Mouse (Mus musculus) kidney, embryonic 14.5 days (tissue): Measurements from ENCODE around the gene Spcs2. TPM values are rescaled to one million over a fixed set of nuclear protein-coding genes. Genes with fewer than 3 reads are reported as not detected.

Experiments
- ATAC-seq: fragments of 200-750 bp; cut with Nextera tagmentation; 2 replicates; pipeline ENCODE4 v1.8.0; 2017; ENCODE audit warnings: moderate number of reproducible peaks, mild to moderate bottlenecking, moderate TSS enrichment, moderate library complexity; ENCODE audit not compliant: low FRiP score, low TSS enrichment
- H3K27ac ChIP-seq: fragments of 300-500 bp; sonication (generic); 2 replicates; pipeline ENCODE4 v1.5.1; 2014; ENCODE audit warnings: low read depth, mild to moderate bottlenecking, low read length, moderate library complexity, mixed read lengths
- H3K27me3 ChIP-seq: fragments of 300-500 bp; sonication (generic); 2 replicates; pipeline ENCODE4 v1.6.1; 2014; ENCODE audit warnings: mild to moderate bottlenecking, low read length; ENCODE audit not compliant: control insufficient read depth, insufficient read depth
- H3K36me3 ChIP-seq: fragments of 300-500 bp; sonication (generic); 2 replicates; pipeline ENCODE4 v1.6.1; 2014; ENCODE audit warnings: low read length, mixed read lengths; ENCODE audit not compliant: control insufficient read depth, insufficient read depth
- H3K4me1 ChIP-seq: fragments of 300-500 bp; sonication (generic); 2 replicates; pipeline ENCODE4 v1.6.1; 2014; ENCODE audit warnings: low read length, mixed read lengths; ENCODE audit not compliant: control insufficient read depth, insufficient read depth
- H3K4me2 ChIP-seq: fragments of 300-500 bp; sonication (generic); replicated peaks from 2 replicates; pipeline ENCODE4 v1.6.1; 2014; ENCODE audit warnings: low read depth, mild to moderate bottlenecking, low read length
- H3K4me3 ChIP-seq: fragments of 300-500 bp; sonication (generic); 2 replicates; pipeline ENCODE4 v1.5.1; 2014; ENCODE audit warnings: mild to moderate bottlenecking, low read length
- H3K9ac ChIP-seq: fragments of 300-500 bp; sonication (generic); 2 replicates; pipeline ENCODE4 v1.6.1; 2014; ENCODE audit warnings: low read depth, mild to moderate bottlenecking, low read length, moderate library complexity
- H3K9me3 ChIP-seq: fragments of 300-500 bp; sonication (generic); 2 replicates; pipeline ENCODE4 v1.6.1; 2016; ENCODE audit warnings: low read length; ENCODE audit not compliant: control insufficient read depth
- whole genome bisulfite sequencing: fragments of 180-500 bp; shearing (Covaris S2); extraction: QIAGEN DNeasy Blood & Tissue Kit; methylation state at CpG from one replicate; pipeline ENCODE4 v1.1.7; 2014; 5-methylcytosine and 5-hydroxymethylcytosine counted together
- polyA plus RNA-seq: library from polyadenylated mRNA; unstranded; fragments of >200 nt; fragmentation: Nextera tagmentation; extraction: Ambion mirVana; gene quantifications from 2 replicates; pipeline ENCODE4 v1.2.1, GENCODE M21; 2014

The Spcs2 gene
- polyA plus RNA-seq = 346 and 377 TPM in 2 replicates

DNA sequence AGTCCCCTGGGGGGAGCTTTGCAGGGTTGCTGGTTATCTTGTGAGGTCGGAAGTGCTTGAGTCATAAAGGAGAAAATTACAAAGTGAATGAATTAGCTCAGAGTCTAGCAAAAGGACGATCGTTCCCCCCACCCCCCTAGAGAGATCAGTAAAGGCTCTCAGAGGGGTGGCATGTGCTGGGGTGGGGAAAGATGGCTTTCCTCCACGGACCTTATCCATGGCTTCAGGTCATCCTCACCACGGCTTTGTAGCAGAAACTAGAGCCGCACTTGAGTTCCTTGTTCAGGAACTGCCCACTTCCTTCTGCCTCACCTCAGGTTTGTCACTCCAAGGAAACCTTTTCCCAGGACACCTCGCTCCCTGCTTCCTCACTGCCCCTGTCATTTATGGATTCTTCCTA, at the start of gene Spcs2:
Gene Spcs2 (minus strand): TSS at position 101 of the 400 bp plus-strand sequence.
- 41% methylated on average over 7 of the region's 7 CpGs for WGBS
- H3K27ac ChIP-seq = no peak within 1 kb of the TSS

GRCm38 (mm10) chr7:99911038-99911437, 47.8 kb upstream of the Spcs2 start:
- no peak overlapping the region for H3K4me2 ChIP-seq
- no peak overlapping the region for H3K27ac ChIP-seq
- H3K4me1 ChIP-seq = 0 out of 2 replicates have a peak, but pooled peaks cover 2% of the 10 kb centered on the region
- WGBS = 85% methylated on average over 5 of the region's 5 CpGs
- no peak overlapping the region for H3K9ac ChIP-seq
- ATAC-seq = no peak
- H3K4me3 ChIP-seq = no peak overlapping the region
- H3K9me3 ChIP-seq = no peaks in the 10 kb centered on the region
- H3K36me3 ChIP-seq = no peaks in the 10 kb centered on the region
- no peaks in the 10 kb centered on the region for H3K27me3 ChIP-seq

More for the DNA sequence above, at the start of gene Spcs2:
- H3K36me3 ChIP-seq = no peaks in the 10 kb centered on the region
- no peak within 1 kb of the TSS for H3K4me3 ChIP-seq
- H3K27me3 ChIP-seq = no peaks in the 10 kb centered on the region
- H3K4me1 ChIP-seq = no peaks in the 10 kb centered on the region
- H3K4me2 ChIP-seq = no peak within 1 kb of the TSS
- H3K9me3 ChIP-seq = no peaks in the 10 kb centered on the region
- ATAC-seq = no peak
- H3K9ac ChIP-seq = no peak within 1 kb of the TSS

- Histone ChIP-seq H3K9me3 (no peaks in the 10 kb centered on the region), H3K4me1 (no peaks in the 10 kb centered on the region), H3K4me3 (no peak overlapping the region), H3K9ac (no peak overlapping the region), H3K4me2 (no peak overlapping the region), H3K27ac (no peak overlapping the region), H3K27me3 (no peaks in the 10 kb centered on the region), H3K36me3 (no peaks in the 10 kb centered on the region)
- 78% methylated on average over 3 of the region's 3 CpGs for WGBS
- ATAC-seq = no peak
These were observed 44.2 kb upstream of the Spcs2 start for GRCm38 (mm10) chr7:99907463-99907862.

GRCm38 (mm10) chr7:99906346-99906745, 43.1 kb upstream of the Spcs2 start:
- WGBS = 75% methylated on average over 3 of the region's 3 CpGs
- no peak for ATAC-seq
- Histone ChIP-seq H3K4me1 (no peaks in the 10 kb centered on the region), H3K9ac (no peak overlapping the region), H3K27me3 (no peaks in the 10 kb centered on the region), H3K27ac (no peak overlapping the region), H3K36me3 (no peaks in the 10 kb centered on the region), H3K4me3 (no peak overlapping the region), H3K9me3 (no peaks in the 10 kb centered on the region), H3K4me2 (no peak overlapping the region)

GRCm38 (mm10) chr7:99904421-99905005, 41.3 kb upstream of the Spcs2 start:
- no peak for ATAC-seq

DNA sequence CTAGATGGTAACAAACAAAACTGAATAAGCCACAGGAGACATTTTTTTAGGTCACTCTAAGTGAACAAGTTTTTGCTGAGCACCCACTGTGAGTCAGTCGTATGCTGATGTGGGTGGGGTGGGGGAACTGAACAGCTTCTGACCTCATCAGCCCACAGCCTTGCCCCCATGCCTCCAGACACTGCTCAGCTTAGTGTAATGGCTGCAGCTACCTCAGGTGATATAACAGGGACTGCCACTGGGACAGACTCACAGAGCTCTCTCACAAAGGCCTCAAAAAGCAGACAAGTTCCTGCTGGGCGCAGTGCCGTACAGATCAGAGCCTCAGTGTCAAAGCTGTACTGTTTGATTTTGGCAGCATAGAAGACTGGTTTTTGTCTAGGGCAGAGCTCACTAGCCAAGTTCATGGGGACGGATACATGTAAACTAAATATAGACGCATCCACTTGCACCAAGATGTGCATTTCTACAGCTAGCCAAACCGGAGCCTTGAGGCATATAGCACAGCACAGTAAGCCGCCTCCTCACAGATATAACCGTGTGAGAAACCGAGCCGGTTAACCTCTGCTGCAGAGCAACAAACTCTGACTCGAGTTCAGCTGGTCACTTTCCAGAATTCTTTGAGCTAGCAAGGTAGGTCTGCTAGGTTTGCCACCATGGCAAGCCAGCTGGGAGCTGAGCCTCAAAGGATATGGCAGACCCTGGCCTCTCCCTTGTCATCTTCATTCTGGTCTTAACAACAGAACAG, 39.8 kb upstream of the Spcs2 start:
- no peak for ATAC-seq
- H3K27ac ChIP-seq = no peak overlapping the region
- WGBS = 83% methylated on average over 11 of the region's 11 CpGs
- H3K36me3 ChIP-seq = no peaks in the 10 kb centered on the region
- H3K4me1 ChIP-seq = no peaks in the 10 kb centered on the region
- H3K9me3 ChIP-seq = no peaks in the 10 kb centered on the region
- H3K4me2 ChIP-seq = no peak overlapping the region
- no peak overlapping the region for H3K4me3 ChIP-seq
- H3K9ac ChIP-seq = no peak overlapping the region
- H3K27me3 ChIP-seq = no peaks in the 10 kb centered on the region

More at GRCm38 (mm10) chr7:99904421-99905005, 41.3 kb upstream of the Spcs2 start:
- Histone ChIP-seq H3K36me3 (no peaks in the 10 kb centered on the region), H3K4me3 (no peak overlapping the region), H3K4me1 (no peaks in the 10 kb centered on the region), H3K9me3 (no peaks in the 10 kb centered on the region), H3K27ac (no peak overlapping the region), H3K9ac (no peak overlapping the region), H3K4me2 (no peak overlapping the region), H3K27me3 (no peaks in the 10 kb centered on the region)
- WGBS = 48% methylated on average over 3 of the region's 3 CpGs

DNA sequence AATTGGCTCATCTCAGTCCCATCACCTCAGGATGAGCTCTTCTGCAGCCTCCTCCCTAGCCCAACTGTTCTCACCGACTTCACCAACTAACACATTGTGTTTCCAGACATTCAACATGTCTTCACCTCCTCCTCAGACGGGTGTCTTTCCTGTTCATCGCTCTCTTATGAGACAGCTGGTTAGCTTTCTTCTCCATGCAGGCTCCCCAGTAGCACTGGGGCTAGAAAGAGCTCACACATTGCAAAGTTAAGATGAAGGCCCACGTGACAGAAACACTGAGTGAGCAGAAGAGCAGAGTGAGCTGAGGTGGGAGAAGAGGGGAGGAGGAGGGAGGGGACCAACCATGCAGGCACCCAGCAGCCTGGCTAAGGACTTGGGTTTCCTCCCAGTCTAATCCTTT, 38.9 kb upstream of the Spcs2 start:
- WGBS = 57% methylated on average over 4 of the region's 4 CpGs
- ATAC-seq = no peak

GRCm38 (mm10) chr7:99896905-99897304, 33.6 kb upstream of the Spcs2 start:
- ATAC-seq = no peak
- no peaks in the 10 kb centered on the region for H3K4me1 ChIP-seq
- no peak overlapping the region for H3K4me2 ChIP-seq
- no peaks in the 10 kb centered on the region for H3K36me3 ChIP-seq
- 78% methylated on average over 4 of the region's 4 CpGs for WGBS
- no peak overlapping the region for H3K27ac ChIP-seq
- no peak overlapping the region for H3K9ac ChIP-seq
- no peaks in the 10 kb centered on the region for H3K9me3 ChIP-seq
- H3K27me3 ChIP-seq = no peaks in the 10 kb centered on the region
- no peak overlapping the region for H3K4me3 ChIP-seq

More for the DNA sequence above, 38.9 kb upstream of the Spcs2 start:
- Histone ChIP-seq H3K4me1 (no peaks in the 10 kb centered on the region), H3K9me3 (no peaks in the 10 kb centered on the region), H3K4me2 (no peak overlapping the region), H3K4me3 (no peak overlapping the region), H3K27ac (no peak overlapping the region), H3K27me3 (no peaks in the 10 kb centered on the region), H3K36me3 (no peaks in the 10 kb centered on the region), H3K9ac (no peak overlapping the region)

DNA sequence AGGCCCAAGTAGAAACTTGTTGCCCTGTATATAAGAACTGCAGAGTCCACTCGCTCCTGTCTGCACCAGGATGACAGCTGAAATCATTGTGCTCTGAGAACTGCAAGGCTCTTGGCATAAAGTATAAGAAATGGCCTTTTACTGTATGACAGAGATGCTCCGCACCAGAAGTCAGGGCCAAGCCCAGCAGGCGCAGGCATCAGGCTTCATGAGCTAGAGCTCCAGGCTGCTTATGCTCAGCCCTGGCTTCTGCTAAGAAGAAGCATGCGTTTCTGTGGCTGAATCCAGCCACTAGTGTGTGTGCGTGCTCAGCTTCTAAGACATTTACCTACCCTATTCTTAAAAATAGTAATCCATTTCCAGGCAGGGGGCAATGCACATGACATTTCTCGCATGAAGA, 31.2 kb upstream of the Spcs2 start:
- H3K4me1 ChIP-seq = no peaks in the 10 kb centered on the region
- no peak overlapping the region for H3K9ac ChIP-seq
- no peaks in the 10 kb centered on the region for H3K27me3 ChIP-seq
- no peak overlapping the region for H3K4me3 ChIP-seq
- H3K4me2 ChIP-seq = no peak overlapping the region
- WGBS = 85% methylated on average over 6 of the region's 6 CpGs
- H3K9me3 ChIP-seq = no peaks in the 10 kb centered on the region
- no peaks in the 10 kb centered on the region for H3K36me3 ChIP-seq
- no peak for ATAC-seq
- H3K27ac ChIP-seq = no peak overlapping the region
